Mouse (Mus musculus) ES-Bruce4 (cell line): ENCODE data around the gene Treh.

Experiments
- CTCF ChIP-seq: IDR thresholded peaks from one replicate; pipeline ENCODE4 v1.8.1; 2011; ENCODE audit warnings: low read depth, low read length
- POLR2A ChIP-seq: IDR thresholded peaks from one replicate; pipeline ENCODE4 v1.8.1; 2011; ENCODE audit warnings: low read length; ENCODE audit not compliant: insufficient read depth

- TF ChIP-seq CTCF (no peak), POLR2A (no peak)
These were observed 50.0 kb downstream of the Treh start for GRCm38 (mm10) chr9:44723008-44723407.
